Mouse (Mus musculus): ENCODE results near the gene Hyal6.

GRCm38 (mm10) chr6:24748029-24748428, 15.0 kb downstream of the Hyal6 start, which contains the start of gene Hyal4:
- TF ChIP-seq CTCF (IDR thresholded peaks at IDR 0.05; ENCODE audit: borderline replicate concordance, extremely low read depth, insufficient read depth, insufficient read length) (no peak), POLR2A (IDR thresholded peaks at IDR 0.05; ENCODE audit: borderline replicate concordance, extremely low read depth, insufficient read depth, insufficient read length, poor library complexity, severe bottlenecking) (no peak)
